Mouse (Mus musculus) splenic B cell, adult 2 months (primary cell): Measurements from ENCODE around the gene Trappc4.
"Not testable (repeated sequence)": the region's sequence is repeated elsewhere in the genome, so short reads cannot be mapped to it uniquely, and the experiment has no call there.

Experiments used
- DNase-seq: peaks from one replicate; pipeline ENCODE4 v3.0.0-alpha.2; 2011; ENCODE audit warnings: low read depth, low spot score
- H3K27me3 ChIP-seq: 2 replicates; pipeline ENCODE4 v1.6.1; 2012; ENCODE audit warnings: mild to moderate bottlenecking, low read length, moderate library complexity, mixed read lengths; ENCODE audit not compliant: control insufficient read depth, poor library complexity, insufficient read depth, severe bottlenecking
- H3K36me3 ChIP-seq: 2 replicates; pipeline ENCODE4 v1.6.1; 2012; ENCODE audit warnings: mild to moderate bottlenecking, low read length, moderate library complexity, mixed read lengths; ENCODE audit not compliant: control insufficient read depth, poor library complexity, insufficient read depth, severe bottlenecking

The Trappc4 gene

DNA sequence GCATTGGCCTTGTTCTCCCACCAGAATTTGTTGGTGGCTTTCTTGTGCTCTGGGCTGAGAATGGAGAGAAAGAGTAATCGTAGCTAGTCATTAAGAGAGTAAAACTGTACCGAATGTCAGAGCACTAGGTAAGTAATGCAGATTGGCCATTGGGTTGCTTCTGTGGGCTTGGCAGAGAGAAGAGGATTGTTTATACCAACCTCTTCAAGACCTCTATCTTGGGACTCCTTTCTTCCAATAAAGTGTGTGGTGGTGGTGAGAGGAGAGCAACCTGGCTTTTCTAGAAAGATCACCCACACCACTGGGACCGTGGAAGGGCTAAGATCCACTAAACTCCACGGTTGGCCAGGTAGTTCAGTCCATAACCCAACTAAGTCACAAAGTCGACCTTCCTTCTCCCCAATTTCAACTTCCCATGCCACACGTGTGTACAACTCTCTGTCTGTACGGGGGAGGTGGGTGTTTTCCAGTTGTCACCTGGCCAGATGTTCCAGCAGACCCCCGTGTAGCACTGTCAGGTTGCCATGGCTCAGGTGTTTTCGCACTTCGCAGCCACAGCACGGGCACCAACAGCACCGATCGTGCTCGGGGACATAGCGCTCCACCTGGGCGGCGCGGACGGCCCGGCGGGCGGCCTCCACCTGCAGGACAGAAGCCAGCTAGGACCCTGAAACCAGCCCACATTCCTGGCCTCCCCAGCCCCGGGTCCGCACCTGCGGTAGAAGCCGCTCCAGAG lies 9.9 kb upstream of the Trappc4 start:
- Histone ChIP-seq H3K27me3 (no peaks in the 10 kb centered on the region), H3K36me3 (peaks cover 7% of the 10 kb centered on the region)
- DNase-seq, result no peak

DNA sequence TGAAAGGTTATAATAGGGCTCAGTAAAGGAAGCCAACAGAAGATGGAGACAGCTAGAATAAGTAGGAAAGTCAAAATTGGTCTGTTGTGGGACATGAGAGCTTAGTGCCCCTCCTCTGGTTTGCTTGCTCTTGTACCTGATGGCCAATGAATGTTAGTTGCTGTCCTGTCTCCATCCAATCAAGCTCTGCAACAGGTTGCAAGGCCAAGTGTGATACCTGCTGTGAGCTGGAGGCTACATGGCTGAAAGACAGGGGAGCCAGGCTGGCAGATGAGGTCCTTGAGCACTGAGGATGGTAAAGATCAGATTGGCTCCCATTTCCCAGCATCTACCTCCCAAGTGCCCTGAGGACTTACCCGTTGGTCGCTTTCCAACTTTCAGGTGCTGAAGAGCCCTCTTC lies 5.4 kb upstream of the Trappc4 start:
- no peak for DNase-seq
- H3K27me3 ChIP-seq, result no peaks in the 10 kb centered on the region
- peaks cover 19% of the 10 kb centered on the region for H3K36me3 ChIP-seq

DNA sequence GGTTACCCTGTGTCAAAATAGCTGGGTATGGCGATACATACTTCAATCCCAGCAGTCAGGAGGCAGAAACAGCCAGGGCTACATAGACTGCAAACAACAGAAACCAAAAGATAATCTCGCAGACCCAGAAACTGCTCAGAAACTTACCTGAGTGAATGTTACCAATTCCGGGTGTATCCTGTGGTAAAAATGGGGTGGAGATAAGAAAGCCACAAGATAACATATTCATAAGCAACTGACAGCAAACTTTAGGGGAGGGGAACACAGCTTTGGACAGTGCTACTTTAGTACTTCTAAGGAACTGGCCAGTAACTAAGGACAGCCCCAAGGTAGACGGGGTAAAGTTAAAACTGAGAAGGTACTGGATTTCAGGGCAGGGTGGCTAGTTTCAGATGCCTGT lies 4.9 kb upstream of the Trappc4 start:
- no peak for DNase-seq
- peaks cover 19% of the 10 kb centered on the region for H3K36me3 ChIP-seq

DNA sequence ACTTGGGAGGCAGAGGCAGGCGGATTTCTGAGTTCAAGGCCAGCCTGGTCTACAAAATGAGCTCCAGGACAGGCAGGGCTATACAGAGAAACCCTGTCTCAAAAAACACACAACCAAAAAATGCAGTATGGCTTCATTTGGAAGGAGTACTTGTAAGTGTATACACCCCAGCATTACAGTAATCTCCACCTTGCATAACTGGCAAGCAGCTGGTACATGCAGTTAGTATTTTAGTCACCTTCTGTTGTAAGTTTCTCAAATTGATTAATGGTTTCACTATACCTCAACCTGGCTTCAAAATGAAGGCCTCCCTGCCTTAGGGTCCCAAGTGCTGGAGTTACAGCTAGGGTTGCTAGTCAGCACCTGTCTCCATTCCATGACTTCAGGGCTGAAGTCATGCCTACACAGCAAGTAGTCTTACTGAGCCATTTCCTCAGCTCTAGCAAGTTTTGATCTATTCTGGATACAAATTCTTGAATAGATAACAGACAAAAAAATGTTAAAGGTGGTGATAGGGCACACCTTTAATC lies 4.3 kb upstream of the Trappc4 start:
- no peak for DNase-seq
- Histone ChIP-seq H3K27me3 (no peaks in the 10 kb centered on the region), H3K36me3 (peaks cover 19% of the 10 kb centered on the region)

More for the DNA sequence above, 4.9 kb upstream of the Trappc4 start:
- H3K27me3 ChIP-seq, result no peaks in the 10 kb centered on the region

DNA sequence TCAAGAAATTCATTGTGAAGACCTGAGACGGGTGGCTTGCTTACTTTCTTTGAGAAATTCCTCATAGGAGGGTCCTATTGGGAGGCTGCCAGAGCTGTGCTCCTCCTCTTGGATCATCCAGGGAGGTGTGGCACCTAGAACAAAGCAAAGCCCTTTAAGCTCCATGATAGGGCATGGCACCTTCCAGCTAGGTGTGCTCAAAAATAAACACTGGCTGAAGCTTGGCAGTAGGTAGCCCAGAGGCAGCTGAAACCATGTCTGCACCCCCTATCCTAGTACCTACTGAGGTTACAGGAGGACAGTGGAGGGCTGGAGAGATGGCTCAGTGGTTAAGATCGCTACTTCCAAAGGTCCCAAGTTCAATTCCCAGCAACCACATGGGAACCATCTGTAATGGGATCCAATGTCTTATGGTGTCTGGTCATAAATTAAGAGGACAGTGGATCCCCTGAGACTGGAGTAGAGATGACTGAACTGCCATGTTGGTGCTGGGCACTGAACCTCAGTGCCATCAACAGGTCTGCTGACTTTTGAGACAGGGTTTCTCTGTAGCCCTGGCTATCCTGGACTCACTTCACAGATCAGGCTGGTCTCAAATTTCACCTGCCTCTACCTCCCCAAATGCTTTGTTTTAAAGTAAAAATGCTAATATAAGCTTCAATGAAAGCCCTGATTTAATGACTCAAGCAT lies 3.4 kb upstream of the Trappc4 start:
- Histone ChIP-seq H3K27me3 (no peaks in the 10 kb centered on the region), H3K36me3 (peaks cover 19% of the 10 kb centered on the region)
- DNase-seq, result no peak

DNA sequence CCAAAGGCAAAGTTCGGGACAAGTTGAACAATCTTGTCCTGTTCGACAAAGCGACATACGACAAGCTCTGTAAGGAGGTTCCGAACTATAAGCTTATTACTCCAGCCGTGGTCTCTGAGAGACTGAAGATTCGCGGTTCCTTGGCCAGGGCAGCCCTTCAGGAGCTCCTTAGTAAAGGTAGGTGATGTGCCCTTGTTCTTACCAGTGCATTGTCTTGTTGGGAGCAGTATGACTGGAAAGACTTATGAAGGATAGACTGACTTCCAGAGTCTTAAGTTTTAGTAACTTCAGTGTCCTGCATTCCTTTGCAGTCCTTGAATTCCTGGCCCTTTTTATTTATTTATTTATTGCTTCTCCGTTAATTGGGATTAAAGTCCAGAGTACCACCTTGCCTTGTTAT lies 1.3 kb upstream of the Trappc4 start:
- not testable (repeated sequence) for H3K27me3 ChIP-seq, DNase-seq
- H3K36me3 ChIP-seq, result peaks cover 29% of the 10 kb centered on the region

DNA sequence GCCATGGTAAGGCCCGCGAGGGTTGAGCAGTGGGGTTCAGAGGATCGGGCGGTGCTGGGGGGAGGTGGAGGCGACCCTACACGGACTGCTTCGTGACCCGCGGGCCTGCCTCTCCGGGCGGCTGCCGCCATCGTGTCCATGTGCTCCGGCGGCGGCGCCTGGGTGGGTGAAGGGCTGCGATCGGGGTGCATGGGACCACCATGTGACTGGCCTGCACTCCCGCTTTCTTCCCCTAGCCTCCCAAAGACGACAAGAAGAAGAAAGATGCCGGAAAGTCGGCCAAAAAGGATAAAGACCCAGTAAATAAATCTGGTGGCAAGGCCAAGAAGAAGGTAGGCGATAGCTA lies 325 bp upstream of the Trappc4 start:
- no peaks in the 10 kb centered on the region for H3K27me3 ChIP-seq
- H3K36me3 ChIP-seq, result peaks cover 24% of the 10 kb centered on the region
- no peak for DNase-seq

DNA sequence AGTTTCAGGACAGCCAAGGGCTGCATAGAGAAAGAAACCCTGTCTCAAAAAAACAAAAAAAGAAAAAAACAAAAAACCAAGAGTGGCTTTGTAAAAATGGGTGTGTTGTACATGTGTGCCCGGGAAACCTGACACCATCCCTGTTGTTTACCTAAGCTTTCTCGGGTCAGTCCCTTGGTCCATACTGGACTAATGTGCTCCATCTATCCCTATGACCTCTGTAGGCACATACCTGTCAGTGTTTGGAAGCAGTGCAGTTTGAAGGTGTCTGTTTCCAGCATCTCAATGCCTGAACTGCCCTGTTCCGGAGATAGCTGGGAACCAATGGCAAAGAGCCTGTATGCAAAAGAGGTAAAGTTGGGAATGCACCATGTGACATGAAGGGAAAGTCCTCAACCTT lies 2.4 kb downstream of the Trappc4 start:
- DNase-seq, result no peak
- no peaks in the 10 kb centered on the region for H3K27me3 ChIP-seq
- peaks cover 15% of the 10 kb centered on the region for H3K36me3 ChIP-seq

DNA sequence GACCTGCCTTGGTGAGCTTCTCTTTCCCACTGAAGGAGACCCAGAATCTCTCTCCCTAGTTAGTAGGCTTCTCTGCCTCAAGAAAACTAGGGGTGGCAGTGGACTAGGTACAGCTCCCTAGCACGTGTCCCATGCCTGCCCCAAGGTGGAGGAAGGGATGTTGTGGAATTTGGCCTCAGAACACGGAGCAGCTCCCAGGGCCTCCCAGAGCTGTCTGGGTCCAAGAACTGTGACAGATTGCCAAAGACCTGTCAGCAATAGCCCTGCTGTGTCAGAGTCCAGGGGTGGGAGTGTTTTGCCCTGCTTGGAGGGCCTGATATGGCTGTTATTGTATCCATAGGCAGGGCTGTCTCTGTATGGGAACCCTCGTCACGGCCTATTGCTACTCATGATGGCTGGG lies 6.3 kb downstream of the Trappc4 start:
- Histone ChIP-seq H3K27me3 (no peaks in the 10 kb centered on the region), H3K36me3 (peaks cover 13% of the 10 kb centered on the region)
- no peak for DNase-seq

DNA sequence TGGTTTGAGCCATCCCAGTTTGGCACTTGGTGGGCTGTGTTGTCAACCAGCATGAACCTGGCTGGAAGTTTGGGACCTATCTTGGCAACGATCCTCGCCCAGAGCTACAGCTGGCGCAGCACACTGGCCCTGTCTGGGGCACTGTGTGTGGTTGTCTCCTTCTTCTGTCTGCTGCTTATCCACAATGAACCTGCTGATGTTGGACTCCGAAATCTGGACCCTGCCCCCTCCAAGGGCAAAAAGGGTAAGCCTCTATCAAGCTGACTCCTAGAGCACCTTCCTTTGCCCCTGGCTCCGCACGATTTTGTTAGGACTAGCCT lies 7.6 kb downstream of the Trappc4 start:
- DNase-seq, result no peak
- peaks cover 13% of the 10 kb centered on the region for H3K36me3 ChIP-seq
- H3K27me3 ChIP-seq, result no peaks in the 10 kb centered on the region

DNA sequence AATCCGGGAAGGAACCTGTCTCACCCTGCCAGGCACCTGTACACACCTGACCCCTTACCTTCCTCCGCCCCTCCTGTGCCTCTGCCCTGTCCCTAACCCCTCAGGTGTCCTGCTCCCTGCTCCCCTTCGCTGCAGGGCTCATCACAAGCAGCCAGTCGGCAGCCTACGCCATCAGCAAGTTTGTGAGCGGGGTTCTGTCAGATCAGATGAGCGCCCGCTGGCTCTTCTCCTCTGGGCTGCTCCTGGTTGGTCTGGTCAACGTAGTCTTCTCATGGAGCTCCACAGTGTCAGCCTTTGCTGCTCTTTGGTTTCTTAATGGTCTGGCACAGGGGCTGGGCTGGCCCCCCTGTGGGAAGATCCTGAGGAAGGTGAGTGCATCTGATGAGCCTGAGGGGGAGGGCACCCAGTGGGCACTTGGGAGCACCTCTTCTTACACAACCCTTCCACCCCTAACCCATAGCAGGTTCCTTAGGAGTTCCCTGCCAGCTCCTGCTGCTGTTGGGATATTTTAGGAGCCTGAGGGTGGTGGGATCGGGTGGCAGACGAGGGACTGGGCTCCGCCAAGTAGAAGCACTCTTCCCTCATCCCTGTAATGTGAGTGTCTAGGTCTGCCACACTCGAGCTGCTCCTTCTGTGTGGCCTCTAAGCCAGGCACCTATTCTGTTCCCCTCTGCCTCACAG lies 8.1 kb downstream of the Trappc4 start:
- Histone ChIP-seq H3K36me3 (peaks cover 9% of the 10 kb centered on the region), H3K27me3 (no peaks in the 10 kb centered on the region)
- no peak for DNase-seq

DNA sequence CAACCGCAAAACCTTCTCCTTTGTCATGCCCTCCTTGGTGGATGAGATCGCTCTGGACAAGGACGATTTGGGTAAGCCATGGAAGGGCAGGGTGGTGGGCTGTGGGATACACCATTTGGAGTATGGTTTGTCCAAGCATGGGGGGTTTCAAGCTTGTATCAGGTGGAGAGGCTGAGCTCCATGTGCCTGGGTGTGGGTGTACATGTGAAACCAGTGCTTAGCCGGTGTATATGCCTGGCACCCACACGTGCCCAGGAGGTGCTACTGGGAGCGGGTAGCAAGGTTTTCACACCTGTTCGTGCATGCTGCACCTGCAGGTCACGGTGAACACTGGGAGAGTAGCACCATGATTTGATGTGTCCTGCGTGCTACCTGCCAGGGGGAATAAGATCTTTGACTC lies 8.8 kb downstream of the Trappc4 start:
- no peak for DNase-seq
- peaks cover 3% of the 10 kb centered on the region for H3K36me3 ChIP-seq
- no peaks in the 10 kb centered on the region for H3K27me3 ChIP-seq

DNA sequence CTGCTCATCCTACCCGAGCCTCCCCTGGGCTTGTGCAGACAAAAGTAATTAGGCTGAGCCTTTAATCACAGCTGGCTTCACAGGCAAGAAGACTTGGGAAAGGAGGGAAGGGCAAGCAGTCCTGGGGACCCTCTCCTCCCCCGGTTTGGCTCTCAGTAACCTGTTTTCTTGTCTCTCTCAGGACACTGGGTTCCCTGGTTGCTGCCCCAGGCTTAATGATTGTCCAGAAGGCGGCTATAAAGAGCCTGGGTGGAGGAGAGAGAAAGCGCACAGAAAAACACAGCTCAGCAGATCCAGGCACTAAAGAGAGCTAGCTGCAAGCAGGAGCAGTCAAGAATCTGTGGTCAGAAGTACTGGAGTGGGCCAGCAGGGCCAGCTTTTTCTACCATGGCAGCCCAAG lies 9.3 kb downstream of the Trappc4 start:
- H3K36me3 ChIP-seq, result peaks cover 2% of the 10 kb centered on the region
- DNase-seq, result no peak

DNA sequence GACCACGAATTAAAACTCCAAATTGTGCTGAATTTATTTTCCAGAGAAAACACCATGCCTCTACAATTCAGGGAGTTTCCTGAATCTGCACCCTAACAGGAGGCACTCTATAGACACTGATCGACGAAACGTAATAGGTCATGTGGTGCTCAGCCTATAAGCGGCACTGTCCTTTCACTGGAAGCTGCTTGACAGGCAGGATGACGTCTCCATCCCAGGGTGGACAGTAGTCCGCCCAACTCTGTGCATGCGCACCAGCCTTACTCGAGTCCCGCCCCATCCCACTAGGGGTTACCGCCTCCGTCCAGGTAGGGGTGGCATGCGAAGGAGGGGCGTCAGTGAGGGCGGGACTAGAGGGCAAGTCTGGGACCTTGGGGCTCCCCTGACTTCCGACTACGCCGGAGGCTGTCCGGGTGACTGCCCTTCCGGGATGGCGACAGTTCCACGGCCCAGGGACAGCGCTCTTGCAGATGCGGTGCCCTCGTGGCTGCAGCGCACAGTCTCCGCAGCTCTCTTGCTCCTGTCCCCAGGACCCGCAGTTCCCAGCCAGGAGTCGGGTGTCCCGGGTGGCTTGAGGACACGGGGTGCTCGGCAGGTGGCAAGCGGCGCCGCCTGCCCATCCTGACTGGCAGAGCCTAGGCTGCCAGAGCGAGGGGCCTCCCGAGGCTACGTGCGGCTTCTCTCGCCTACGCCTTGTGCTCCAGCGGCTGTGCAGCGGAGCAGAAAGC lies 10.6 kb downstream of the Trappc4 start, which contains the start of gene Slc37a4:
Slc37a4 (plus strand) TSS at position 169 of the 728 bp plus-strand sequence.
- no peaks in the 10 kb centered on the region; the same call in 1 of the 2 replicates for H3K36me3 ChIP-seq
- no peaks in the 10 kb centered on the region for H3K27me3 ChIP-seq
- DNase-seq, result peak; percentile 96

More for the DNA sequence above, 9.3 kb downstream of the Trappc4 start:
- no peaks in the 10 kb centered on the region for H3K27me3 ChIP-seq
